Mouse (Mus musculus): ENCODE measurements at regions not wholly inside any gene's neighbourhood (a gene's known extent, or its start where the extent isn't known, plus 50 kb on each side); places are given as distances from the start of the nearest gene placed in this dataset.

DNA sequence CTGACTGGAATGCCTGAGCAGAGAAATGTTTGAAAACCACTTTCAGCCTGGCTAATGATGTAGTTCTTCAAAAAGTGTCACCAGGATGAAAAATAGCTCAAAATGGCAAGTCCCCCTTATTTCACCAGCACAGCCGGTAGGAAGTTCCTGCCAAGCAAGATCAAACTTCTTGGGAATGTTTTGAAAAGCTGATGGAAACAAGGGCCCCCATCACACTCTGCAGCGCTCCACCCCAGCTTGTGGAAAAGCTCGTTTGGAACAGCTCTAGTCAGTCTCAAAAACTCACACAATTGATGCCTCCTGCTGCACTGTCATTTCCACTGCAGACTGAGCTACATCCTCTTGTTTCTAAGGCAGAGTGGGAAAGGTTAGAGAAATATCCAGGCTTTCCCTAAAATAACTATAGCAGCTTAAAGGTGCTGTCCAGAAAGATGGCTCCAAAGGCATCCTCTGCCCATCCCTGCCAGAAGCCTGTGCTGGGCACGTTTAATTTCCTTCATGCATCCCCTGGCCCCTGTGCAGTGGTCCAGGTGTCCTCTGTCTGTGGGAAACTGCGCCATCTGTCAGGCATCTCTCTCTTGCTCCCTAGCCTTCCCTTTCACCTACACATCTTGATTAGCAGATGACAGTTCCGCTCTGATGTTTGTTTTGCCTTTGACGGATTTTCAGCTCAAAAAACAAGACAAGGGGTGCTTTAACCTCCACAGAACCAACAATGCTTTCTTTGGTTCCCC lies 78.6 kb upstream of the Kcna3 start:
- no peak for TF ChIP-seq POLR2AphosphoS5 (IDR thresholded peaks at IDR 0.05; ENCODE audit: insufficient replicate concordance, low read depth, low read length)
- TF ChIP-seq TAL1 (conservative IDR thresholded peaks at IDR 0.05; ENCODE audit: low read depth, low read length) = no peak
- TF ChIP-seq GATA1 (IDR thresholded peaks at IDR 0.05; ENCODE audit: borderline replicate concordance, low read length) = no peak
- TF ChIP-seq GATA2 (IDR thresholded peaks at IDR 0.05; ENCODE audit: borderline replicate concordance, low read depth, low read length) = no peak
- TF ChIP-seq CTCF (IDR thresholded peaks at IDR 0.05; ENCODE audit: low read depth, low read length) = no peak
- no peak for ATAC-seq (ENCODE audit: extremely low read depth, insufficient number of reproducible peaks, low FRiP score, poor library complexity, severe bottlenecking)

DNA sequence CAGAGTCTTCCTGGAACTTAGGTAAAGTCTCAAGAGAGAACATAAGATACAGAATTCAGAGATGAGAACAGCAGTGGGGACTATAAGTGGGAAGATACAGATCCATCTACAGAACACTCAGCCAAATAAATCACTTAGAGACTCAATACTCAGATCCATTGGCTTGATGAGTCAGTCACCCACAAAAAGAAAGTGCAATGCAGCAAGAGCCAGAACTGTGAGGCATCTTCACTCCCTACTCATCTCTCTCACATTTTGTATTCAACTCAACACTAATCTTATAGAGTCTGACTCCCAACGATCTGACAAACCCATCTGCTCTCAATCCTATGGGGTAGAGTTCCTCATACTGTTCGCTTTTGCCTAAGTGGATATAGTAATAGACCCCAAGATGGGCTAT lies 77.8 kb upstream of the Kcna3 start:
- TF ChIP-seq TAL1 (conservative IDR thresholded peaks at IDR 0.05; ENCODE audit: low read depth, low read length) (no peak), GATA2 (IDR thresholded peaks at IDR 0.05; ENCODE audit: borderline replicate concordance, low read depth, low read length) (no peak), POLR2AphosphoS5 (IDR thresholded peaks at IDR 0.05; ENCODE audit: insufficient replicate concordance, low read depth, low read length) (no peak), GATA1 (IDR thresholded peaks at IDR 0.05; ENCODE audit: borderline replicate concordance, low read length) (no peak), CTCF (IDR thresholded peaks at IDR 0.05; ENCODE audit: low read depth, low read length) (no peak)
- Histone ChIP-seq H3K9me3 (replicated peaks) (no peaks in the 10 kb centered on the region), H3K4me1 (ENCODE audit: insufficient read depth, low read depth, low read length) (no peaks in the 10 kb centered on the region), H3K36me3 (replicated peaks) (no peaks in the 10 kb centered on the region), H3K27me3 (ENCODE audit: insufficient read depth, low read length) (no peaks in the 10 kb centered on the region), H3K4me3 (ENCODE audit: low read depth, low read length) (no peak overlapping the region)
- DNase-seq (ENCODE audit: low spot score) (no peak), ATAC-seq (ENCODE audit: extremely low read depth, insufficient number of reproducible peaks, low FRiP score, poor library complexity, severe bottlenecking) (no peak)

More for the DNA sequence above, 78.6 kb upstream of the Kcna3 start:
- no peaks in the 10 kb centered on the region for H3K9me3 ChIP-seq (replicated peaks)
- H3K27me3 ChIP-seq (ENCODE audit: insufficient read depth, low read length) = no peaks in the 10 kb centered on the region
- no peak for DNase-seq (ENCODE audit: low spot score)
- no peak overlapping the region for H3K4me3 ChIP-seq (ENCODE audit: low read depth, low read length)
- H3K36me3 ChIP-seq (replicated peaks) = no peaks in the 10 kb centered on the region
- no peaks in the 10 kb centered on the region for H3K4me1 ChIP-seq (ENCODE audit: insufficient read depth, low read depth, low read length)

DNA sequence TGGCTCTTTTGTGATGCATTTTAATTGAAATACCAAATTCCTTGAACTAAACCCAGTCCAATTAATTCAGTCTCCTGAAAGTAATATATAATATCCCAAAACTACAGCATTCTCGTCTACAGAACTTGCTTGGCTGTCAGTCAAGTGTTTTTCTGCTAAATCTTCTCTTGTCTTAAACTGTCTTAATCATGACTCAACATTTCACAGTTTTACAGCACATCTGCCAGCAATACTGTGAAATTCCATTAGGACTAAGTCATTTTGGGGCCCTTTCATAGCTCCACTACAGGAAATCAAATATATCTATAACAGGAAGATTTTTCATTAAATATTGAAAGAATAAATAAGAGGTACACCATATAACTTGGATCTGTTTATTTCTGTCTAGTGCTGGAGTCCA lies 75.4 kb upstream of the Kcna3 start:
- DNase-seq (ENCODE audit: low spot score) (no peak), ATAC-seq (ENCODE audit: extremely low read depth, insufficient number of reproducible peaks, low FRiP score, poor library complexity, severe bottlenecking) (no peak)
- H3K4me1 ChIP-seq (ENCODE audit: insufficient read depth, low read depth, low read length) = no peaks in the 10 kb centered on the region
- TF ChIP-seq GATA1 (IDR thresholded peaks at IDR 0.05; ENCODE audit: borderline replicate concordance, low read length) (no peak), GATA2 (IDR thresholded peaks at IDR 0.05; ENCODE audit: borderline replicate concordance, low read depth, low read length) (no peak), CTCF (IDR thresholded peaks at IDR 0.05; ENCODE audit: low read depth, low read length) (no peak), TAL1 (conservative IDR thresholded peaks at IDR 0.05; ENCODE audit: low read depth, low read length) (no peak), POLR2AphosphoS5 (IDR thresholded peaks at IDR 0.05; ENCODE audit: insufficient replicate concordance, low read depth, low read length) (no peak)
- H3K9me3 ChIP-seq (replicated peaks) = no peaks in the 10 kb centered on the region
- H3K27me3 ChIP-seq (ENCODE audit: insufficient read depth, low read length) = no peaks in the 10 kb centered on the region
- no peaks in the 10 kb centered on the region for H3K36me3 ChIP-seq (replicated peaks)
- no peak overlapping the region for H3K4me3 ChIP-seq (ENCODE audit: low read depth, low read length)

DNA sequence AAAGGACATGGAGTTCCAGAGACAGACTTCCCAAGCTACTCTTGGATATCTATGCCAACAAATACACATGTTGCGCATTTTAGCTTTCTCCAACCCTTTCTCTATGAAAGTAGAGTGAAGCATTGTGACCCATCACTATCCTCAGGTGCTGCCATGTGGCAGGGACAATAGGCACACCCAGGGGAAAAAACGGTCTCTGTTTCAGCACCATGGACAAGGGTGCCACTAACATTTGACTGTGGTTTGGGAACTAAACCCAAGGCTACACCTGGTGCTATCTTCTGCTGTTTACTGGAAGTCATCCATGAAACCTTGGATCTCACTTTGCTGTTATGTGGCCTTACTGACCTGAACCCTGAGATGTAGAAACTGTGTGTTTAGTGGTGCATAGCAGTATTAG lies 73.5 kb upstream of the Kcna3 start:
- TF ChIP-seq CTCF (IDR thresholded peaks at IDR 0.05; ENCODE audit: low read depth, low read length) (no peak), POLR2AphosphoS5 (IDR thresholded peaks at IDR 0.05; ENCODE audit: insufficient replicate concordance, low read depth, low read length) (no peak), TAL1 (conservative IDR thresholded peaks at IDR 0.05; ENCODE audit: low read depth, low read length) (no peak), GATA2 (IDR thresholded peaks at IDR 0.05; ENCODE audit: borderline replicate concordance, low read depth, low read length) (no peak), GATA1 (IDR thresholded peaks at IDR 0.05; ENCODE audit: borderline replicate concordance, low read length) (no peak)
- ATAC-seq (ENCODE audit: extremely low read depth, insufficient number of reproducible peaks, low FRiP score, poor library complexity, severe bottlenecking) (no peak), DNase-seq (ENCODE audit: low spot score) (peak; percentile 2)
- H3K9me3 ChIP-seq (replicated peaks) = no peaks in the 10 kb centered on the region
- H3K4me1 ChIP-seq (ENCODE audit: insufficient read depth, low read depth, low read length) = no peaks in the 10 kb centered on the region
- H3K4me3 ChIP-seq (ENCODE audit: low read depth, low read length) = no peak overlapping the region
- H3K27me3 ChIP-seq (ENCODE audit: insufficient read depth, low read length) = no peaks in the 10 kb centered on the region
- H3K36me3 ChIP-seq (replicated peaks) = no peaks in the 10 kb centered on the region

DNA sequence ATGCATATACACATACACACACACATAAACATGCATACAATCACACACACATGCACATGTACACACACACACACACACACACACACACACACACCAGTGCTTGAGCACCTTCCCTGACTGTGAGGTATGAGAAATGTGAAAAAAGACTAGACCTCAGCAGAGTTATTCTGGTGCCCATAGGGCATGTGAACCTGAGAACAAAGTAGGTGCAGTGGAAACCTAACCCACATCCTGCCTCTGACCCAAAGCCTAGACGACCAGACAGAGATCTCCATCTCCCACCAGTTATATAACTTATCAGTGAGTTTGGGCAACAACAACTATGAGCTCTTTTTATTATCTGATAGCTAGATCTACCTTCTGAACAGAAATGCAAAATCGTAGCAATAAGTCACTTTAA lies 69.8 kb upstream of the Kcna3 start:
- H3K9me3 ChIP-seq (replicated peaks) = no peaks in the 10 kb centered on the region
- H3K4me1 ChIP-seq (ENCODE audit: insufficient read depth, low read depth, low read length) = no peaks in the 10 kb centered on the region
- no peak overlapping the region for H3K4me3 ChIP-seq (ENCODE audit: low read depth, low read length)
- no peak for ATAC-seq (ENCODE audit: extremely low read depth, insufficient number of reproducible peaks, low FRiP score, poor library complexity, severe bottlenecking)
- TF ChIP-seq TAL1 (conservative IDR thresholded peaks at IDR 0.05; ENCODE audit: low read depth, low read length) = no peak
- no peak for TF ChIP-seq POLR2AphosphoS5 (IDR thresholded peaks at IDR 0.05; ENCODE audit: insufficient replicate concordance, low read depth, low read length)
- no peak for TF ChIP-seq GATA1 (IDR thresholded peaks at IDR 0.05; ENCODE audit: borderline replicate concordance, low read length)
- H3K27me3 ChIP-seq (ENCODE audit: insufficient read depth, low read length) = no peaks in the 10 kb centered on the region
- DNase-seq (ENCODE audit: low spot score) = no peak
- no peaks in the 10 kb centered on the region for H3K36me3 ChIP-seq (replicated peaks)

DNA sequence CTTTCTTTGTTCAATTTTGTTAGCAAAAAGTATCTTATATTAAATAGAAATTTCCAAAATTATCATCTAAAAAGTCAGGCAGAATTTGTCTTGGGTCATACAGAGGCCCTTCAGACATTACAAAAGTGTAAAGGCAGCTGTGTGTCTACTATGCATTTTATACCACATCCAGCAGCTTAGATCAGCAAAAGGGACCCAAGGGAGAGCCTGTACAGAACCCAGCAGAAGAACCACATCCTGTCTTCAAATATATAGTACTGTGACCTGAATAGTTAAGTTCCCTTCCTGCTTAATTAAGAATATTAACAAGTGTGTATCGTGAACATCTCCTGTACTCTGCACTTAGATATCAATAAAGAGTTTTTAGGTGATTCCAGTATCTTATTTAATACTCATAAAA lies 68.5 kb upstream of the Kcna3 start:
- H3K36me3 ChIP-seq (replicated peaks) = no peaks in the 10 kb centered on the region
- DNase-seq (ENCODE audit: low spot score) (no peak), ATAC-seq (ENCODE audit: extremely low read depth, insufficient number of reproducible peaks, low FRiP score, poor library complexity, severe bottlenecking) (no peak)
- H3K4me1 ChIP-seq (ENCODE audit: insufficient read depth, low read depth, low read length) = no peaks in the 10 kb centered on the region
- H3K27me3 ChIP-seq (ENCODE audit: insufficient read depth, low read length) = no peaks in the 10 kb centered on the region; the same call in 1 of the 2 replicates
- no peaks in the 10 kb centered on the region for H3K9me3 ChIP-seq (replicated peaks)
- H3K4me3 ChIP-seq (ENCODE audit: low read depth, low read length) = no peak overlapping the region
- TF ChIP-seq GATA1 (IDR thresholded peaks at IDR 0.05; ENCODE audit: borderline replicate concordance, low read length) (no peak), GATA2 (IDR thresholded peaks at IDR 0.05; ENCODE audit: borderline replicate concordance, low read depth, low read length) (no peak)

All from G1E (cell line).